Mouse (Mus musculus) spleen, adult 2 months (tissue): ENCODE measurements around the gene Rpl9. TPM values are rescaled to one million over a fixed set of nuclear protein-coding genes. Genes with fewer than 3 reads are reported as not detected.

Experiments
- DNase-seq, 2 experiments: peaks; one replicate each; pipeline versions ENCODE4 v3.0.0 to v3.0.0-alpha.2; 2012 to 2021; ENCODE audit warnings: low spot score in 2 of 2, low read depth in 1 of 2
- H3K27ac ChIP-seq: fragments of 200-500 bp; 2 replicates; pipeline ENCODE4 v1.5.1; 2012; ENCODE audit warnings: low read length, inconsistent platforms; ENCODE audit not compliant: insufficient read depth
- H3K27me3 ChIP-seq: fragments of 200-500 bp; 2 replicates; pipeline ENCODE4 v1.6.1; 2012; ENCODE audit warnings: mild to moderate bottlenecking, moderate library complexity, low read length, inconsistent platforms; ENCODE audit not compliant: control insufficient read depth, insufficient read depth
- H3K36me3 ChIP-seq: fragments of 200-500 bp; 2 replicates; pipeline ENCODE4 v1.6.1; 2012; ENCODE audit warnings: mild to moderate bottlenecking, low read length, inconsistent platforms; ENCODE audit not compliant: control insufficient read depth, insufficient read depth
- H3K4me1 ChIP-seq: fragments of 200-500 bp; 2 replicates; pipeline ENCODE4 v1.6.1; 2011; ENCODE audit warnings: inconsistent platforms; ENCODE audit not compliant: control insufficient read depth, insufficient read depth, insufficient read length
- H3K4me3 ChIP-seq: fragments of 200-500 bp; 2 replicates; pipeline ENCODE4 v1.5.1; 2011; ENCODE audit warnings: mild to moderate bottlenecking, inconsistent platforms; ENCODE audit not compliant: insufficient read depth, insufficient read length; ENCODE audit errors: extremely low read depth
- CTCF ChIP-seq: fragments of 200-500 bp; IDR thresholded peaks from 2 replicates; pipeline ENCODE4 v1.5.1; 2011; ENCODE audit warnings: mild to moderate bottlenecking, inconsistent platforms; ENCODE audit not compliant: insufficient read depth, insufficient read length, insufficient replicate concordance; ENCODE audit errors: extremely low read depth
- POLR2A ChIP-seq: fragments of 200-500 bp; IDR thresholded peaks from 2 replicates; pipeline ENCODE4 v1.6.1; 2011; ENCODE audit warnings: low read depth, low read length, inconsistent platforms
- WGBS: fragments of 180-500 bp; shearing (Covaris S2); methylation state at CpG from one replicate; pipeline ENCODE4 v1.1.7; 2018; 5-methylcytosine and 5-hydroxymethylcytosine counted together
- polyA plus RNA-seq: library from polyadenylated mRNA; depleted of rRNA; stranded (reverse); fragments of >200 nt; gene quantifications from 2 replicates; pipeline ENCODE4 v1.2.3, GENCODE M21; 2012

The Rpl9 gene
- polyA plus RNA-seq, 1 experiment = 173 TPM

GRCm38 (mm10) chr5:65428321-65428720 is 37.1 kb upstream of the Rpl9 start:
- H3K27me3 ChIP-seq = no peaks in the 10 kb centered on the region
- TF ChIP-seq POLR2A = no peak
- no peak for TF ChIP-seq CTCF
- no peak overlapping the region for H3K4me3 ChIP-seq
- DNase-seq = no peak
- 58% methylated on average over 4 of the region's 4 CpGs for WGBS
- peaks cover 1% of the 10 kb centered on the region; the same call in 1 of the 2 replicates for H3K36me3 ChIP-seq
- no peaks in the 10 kb centered on the region for H3K4me1 ChIP-seq
- no peak overlapping the region for H3K27ac ChIP-seq

GRCm38 (mm10) chr5:65425251-65425650 is 34.0 kb upstream of the Rpl9 start:
- WGBS = 95% methylated on average over 5 of the region's 5 CpGs
- TF ChIP-seq POLR2A = no peak
- TF ChIP-seq CTCF = no peak

DNA sequence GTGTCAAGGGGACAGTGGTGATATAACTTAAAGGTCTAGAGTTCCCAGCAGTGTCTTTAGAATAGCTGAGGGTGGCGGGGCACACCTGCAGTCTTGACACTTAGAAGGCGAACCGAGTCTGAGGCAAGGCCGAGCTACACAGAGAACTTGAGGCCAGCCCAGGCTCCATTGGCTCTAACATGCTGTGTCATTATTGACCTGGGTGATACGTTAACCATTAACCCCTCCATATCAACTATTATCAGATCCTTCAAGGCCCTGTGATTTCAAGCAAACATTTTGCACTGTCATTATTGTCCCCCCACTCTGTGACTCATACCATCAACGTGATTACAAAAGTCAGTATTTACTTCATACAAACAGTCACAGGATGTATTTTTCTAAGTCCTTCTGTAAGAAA is 33.0 kb upstream of the Rpl9 start:
- 90% methylated on average over 6 of the region's 6 CpGs for WGBS
- H3K4me1 ChIP-seq = no peaks in the 10 kb centered on the region
- H3K36me3 ChIP-seq = peaks cover 9% of the 10 kb centered on the region
- H3K27me3 ChIP-seq = no peaks in the 10 kb centered on the region
- no peak overlapping the region for H3K27ac ChIP-seq
- TF ChIP-seq CTCF (no peak), POLR2A (no peak)
- DNase-seq = no peak
- no peak overlapping the region for H3K4me3 ChIP-seq

More at GRCm38 (mm10) chr5:65425251-65425650, 34.0 kb upstream of the Rpl9 start:
- Histone ChIP-seq H3K27me3 (no peaks in the 10 kb centered on the region), H3K4me1 (no peaks in the 10 kb centered on the region), H3K4me3 (no peak overlapping the region), H3K27ac (no peak overlapping the region), H3K36me3 (peaks cover 9% of the 10 kb centered on the region)
- DNase-seq = no peak

GRCm38 (mm10) chr5:65422803-65423202 is 31.6 kb upstream of the Rpl9 start:
- H3K4me1 ChIP-seq = no peaks in the 10 kb centered on the region
- no peaks in the 10 kb centered on the region for H3K27me3 ChIP-seq
- no peak overlapping the region for H3K4me3 ChIP-seq
- H3K36me3 ChIP-seq = peaks cover 11% of the 10 kb centered on the region
- TF ChIP-seq CTCF = no peak
- TF ChIP-seq POLR2A = no peak
- no peak overlapping the region for H3K27ac ChIP-seq
- 96% methylated on average over 8 of the region's 8 CpGs for WGBS
- no peak for DNase-seq

- Histone ChIP-seq H3K36me3 (peaks cover 21% of the 10 kb centered on the region), H3K27ac (no peak overlapping the region), H3K27me3 (no peaks in the 10 kb centered on the region), H3K4me3 (no peak overlapping the region), H3K4me1 (no peaks in the 10 kb centered on the region)
- WGBS = 82% methylated on average over 6 of the region's 6 CpGs
- DNase-seq = no peak
- TF ChIP-seq POLR2A = no peak
- no peak for TF ChIP-seq CTCF
Measured at GRCm38 (mm10) chr5:65420822-65421221, 29.6 kb upstream of the Rpl9 start.

GRCm38 (mm10) chr5:65419136-65419535 is 27.9 kb upstream of the Rpl9 start:
- 88% methylated on average over 10 of the region's 10 CpGs for WGBS
- Histone ChIP-seq H3K4me1 (no peaks in the 10 kb centered on the region), H3K36me3 (peaks cover 23% of the 10 kb centered on the region), H3K27ac (no peak overlapping the region), H3K4me3 (no peak overlapping the region), H3K27me3 (no peaks in the 10 kb centered on the region)
- DNase-seq = no peak
- TF ChIP-seq CTCF = no peak
- TF ChIP-seq POLR2A = no peak

DNA sequence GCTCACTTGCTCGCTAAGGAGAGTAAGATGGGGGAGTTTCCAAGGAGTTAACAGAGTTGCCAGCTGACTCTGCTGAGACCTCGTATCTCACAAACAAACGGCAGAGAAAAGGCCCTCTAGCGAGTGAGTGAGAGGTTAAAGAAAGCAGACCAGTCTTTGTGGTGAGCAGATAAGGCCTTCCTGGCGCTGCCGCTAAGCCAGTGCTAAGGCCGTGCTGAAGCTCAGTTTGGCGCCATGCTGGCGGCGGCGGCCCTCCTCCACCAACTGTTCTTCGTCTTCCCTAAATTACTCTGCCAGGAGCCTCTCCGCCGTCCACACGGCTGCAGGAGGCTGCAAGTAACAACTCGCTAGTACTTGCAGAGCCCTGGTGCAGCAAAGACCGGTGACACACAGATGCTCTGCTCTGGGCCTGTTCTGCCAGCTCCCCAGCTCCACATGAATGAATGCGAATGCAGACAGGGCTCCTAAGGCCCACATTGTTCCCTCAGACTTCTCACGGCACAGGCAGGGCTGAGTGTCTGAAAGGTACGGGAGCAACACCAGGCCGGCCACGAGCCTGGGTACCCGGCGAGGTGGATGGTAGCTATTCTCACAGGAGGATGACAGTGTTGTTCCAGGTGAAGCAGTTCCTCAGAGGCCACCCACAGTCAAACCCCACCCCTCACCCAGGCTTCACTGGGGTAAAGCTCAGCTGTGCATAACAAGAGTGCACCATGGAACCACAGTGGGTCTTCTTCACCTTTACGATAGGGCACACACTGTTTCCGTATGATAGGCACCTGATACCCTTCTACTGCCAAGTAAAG is 24.6 kb upstream of the Rpl9 start:
- H3K36me3 ChIP-seq = peaks cover 20% of the 10 kb centered on the region
- H3K4me3 ChIP-seq = no peak overlapping the region
- no peak overlapping the region for H3K27ac ChIP-seq
- no peak for TF ChIP-seq CTCF
- TF ChIP-seq POLR2A = no peak
- DNase-seq = no peak
- H3K4me1 ChIP-seq = no peaks in the 10 kb centered on the region
- 83% methylated on average over 26 of the region's 26 CpGs for whole genome bisulfite sequencing
- H3K27me3 ChIP-seq = no peaks in the 10 kb centered on the region
